Mouse (Mus musculus) heart, postnatal 0 days (tissue): ENCODE results near the gene 1700067P10Rik.

ENCODE experiments used
- CTCF ChIP-seq: IDR thresholded peaks from 2 replicates; pipeline ENCODE4 v1.5.1; 2016; ENCODE audit warnings: antibody characterized with exemption, control low read depth, low read depth
- EP300 ChIP-seq: IDR thresholded peaks from 2 replicates; pipeline ENCODE4 v1.6.1; 2016; ENCODE audit warnings: antibody characterized with exemption, low read depth

- TF ChIP-seq EP300 (no peak), CTCF (0 out of 2 replicates have a peak, but pooled peaks have one; percentile 10)
Measured at GRCm38 (mm10) chr17:48043154-48043880, 45.8 kb upstream of the 1700067P10Rik start.
